Mouse (Mus musculus): ENCODE data around the gene Ech1.

DNA sequence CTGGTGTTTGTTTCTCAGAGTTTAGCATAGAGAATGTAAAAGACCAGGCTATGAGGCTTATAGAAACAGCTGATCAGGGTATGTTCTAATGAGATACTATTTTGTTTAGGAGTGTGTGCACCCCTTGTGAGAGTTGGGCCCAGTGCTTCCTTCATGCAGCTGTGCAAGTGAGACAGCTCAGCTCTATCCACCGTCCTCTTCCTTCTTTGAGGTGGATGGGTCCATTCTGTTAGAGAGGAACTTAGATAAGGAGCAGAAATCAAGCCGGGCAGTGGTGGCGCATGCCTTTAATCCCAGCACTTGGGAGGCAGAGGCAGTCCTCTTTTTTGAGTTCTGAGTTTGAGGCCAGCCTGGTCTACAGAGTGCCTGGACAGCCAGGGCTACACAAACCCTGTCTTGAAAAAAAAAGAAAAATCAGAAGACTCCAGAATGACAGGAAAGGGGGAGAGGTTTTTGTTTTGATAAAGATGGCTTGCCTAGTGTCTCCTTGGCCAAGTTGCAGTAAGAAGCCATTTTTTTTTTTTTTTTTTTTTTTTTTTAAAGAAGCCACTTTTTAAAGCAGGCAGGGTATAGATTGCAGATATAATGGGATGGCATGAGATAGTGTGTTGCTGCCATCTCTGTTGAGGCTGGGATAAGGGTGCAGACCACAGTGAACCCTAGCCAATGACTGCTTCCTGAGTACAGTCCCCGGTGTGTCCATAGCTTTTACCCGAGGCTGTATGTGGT is 10.5 kb upstream of the Ech1 start:
- no peak for TF ChIP-seq POLR2A (IDR thresholded peaks at IDR 0.05; ENCODE audit: extremely low read depth, insufficient read depth, low read length)
- no peak for TF ChIP-seq CTCF (IDR thresholded peaks at IDR 0.05; ENCODE audit: low read depth, low read length)
